Mouse (Mus musculus): Measurements from ENCODE around the gene Hcls1. TPM values are rescaled to one million over a fixed set of nuclear protein-coding genes. Genes with fewer than 3 reads are reported as not detected.

Gene Hcls1
- polyA plus RNA-seq, 2 experiments = 5.1 to 12.3 TPM

GRCm38 (mm10) chr16:36985636-36986042 is 50.9 kb downstream of the Hcls1 start:
- TF ChIP-seq CTCF (IDR thresholded peaks at IDR 0.05; ENCODE audit: low read depth) = no peak
- TF ChIP-seq EP300 (IDR thresholded peaks at IDR 0.05; ENCODE audit: low read depth) = no peak
- ATAC-seq (ENCODE audit: insufficient read depth) (0 out of 2 replicates have a peak, but pooled peaks have one; percentile 33), DNase-seq (ENCODE audit: low read depth in 3 of 3, low spot score in 3 of 3) (peak in 2 of 3 experiments; percentile 26 to 27)
- Histone ChIP-seq H3K36me3 (replicated peaks; ENCODE audit: control insufficient read depth, insufficient read depth, low read depth) (no peaks in the 10 kb centered on the region), H3K9ac (replicated peaks) (no peak overlapping the region), H3K4me2 (ENCODE audit: low read depth) (no peak overlapping the region), H3K4me3 (ENCODE audit: insufficient read depth in 1 of 2, low read depth in 2 of 2, low read length in 2 of 2) (no peak overlapping the region), H3K27me3 (ENCODE audit: control insufficient read depth, insufficient read depth, low read length) (no peaks in the 10 kb centered on the region), H3K9me3 (ENCODE audit: control insufficient read depth, low read length) (no peaks in the 10 kb centered on the region), H3K27ac (no peak overlapping the region), H3K4me1 (replicated peaks; ENCODE audit: control insufficient read depth in 2 of 2, insufficient read depth in 2 of 2, low read length in 1 of 2) (0 out of 4 replicates have a peak, but pooled peaks cover 0 to 2% of the 10 kb centered on the region in 2 experiments)
- whole genome bisulfite sequencing (ENCODE audit: insufficient replicate concordance) = 17% methylated on average over 5 of the region's 5 CpGs

DNA sequence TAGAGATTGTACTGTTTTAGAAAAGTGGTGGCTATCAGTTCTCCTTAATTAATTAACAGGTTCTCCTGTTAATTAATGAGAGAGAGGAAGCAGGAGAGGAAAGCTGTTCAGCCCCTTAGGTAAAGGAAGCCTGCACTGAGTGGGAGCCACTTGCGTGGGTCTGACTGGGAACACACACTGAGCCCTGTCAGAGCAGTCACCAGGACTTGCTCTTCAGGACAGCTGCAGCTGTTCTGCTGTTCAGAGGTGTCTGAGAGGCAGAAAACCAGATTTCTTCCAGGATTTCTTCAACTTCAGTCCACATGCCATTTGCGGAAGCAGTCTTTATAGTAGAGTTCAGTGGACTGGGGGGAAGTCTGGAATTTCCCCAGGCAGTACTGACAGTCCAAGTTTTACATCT is 52.6 kb downstream of the Hcls1 start:
- Histone ChIP-seq H3K27ac (no peak overlapping the region), H3K9me3 (ENCODE audit: control insufficient read depth, low read length) (no peaks in the 10 kb centered on the region), H3K4me3 (ENCODE audit: insufficient read depth in 1 of 2, low read depth in 2 of 2, low read length in 2 of 2) (no peak overlapping the region), H3K36me3 (replicated peaks; ENCODE audit: control insufficient read depth, insufficient read depth, low read depth) (no peaks in the 10 kb centered on the region), H3K4me2 (ENCODE audit: low read depth) (no peak overlapping the region), H3K9ac (replicated peaks) (no peak overlapping the region), H3K27me3 (ENCODE audit: control insufficient read depth, insufficient read depth, low read length) (no peaks in the 10 kb centered on the region), H3K4me1 (replicated peaks; ENCODE audit: control insufficient read depth in 2 of 2, insufficient read depth in 2 of 2, low read length in 1 of 2) (0 out of 4 replicates have a peak, but pooled peaks cover 0 to 2% of the 10 kb centered on the region in 2 experiments)
- 54% methylated on average over 2 of the region's 2 CpGs for WGBS (ENCODE audit: insufficient replicate concordance)
- no peak for DNase-seq (ENCODE audit: low read depth in 3 of 3, low spot score in 3 of 3)
- ATAC-seq (ENCODE audit: insufficient read depth) = no peak
- no peak for TF ChIP-seq EP300 (IDR thresholded peaks at IDR 0.05; ENCODE audit: low read depth)
- TF ChIP-seq CTCF (IDR thresholded peaks at IDR 0.05; ENCODE audit: low read depth) = no peak

DNA sequence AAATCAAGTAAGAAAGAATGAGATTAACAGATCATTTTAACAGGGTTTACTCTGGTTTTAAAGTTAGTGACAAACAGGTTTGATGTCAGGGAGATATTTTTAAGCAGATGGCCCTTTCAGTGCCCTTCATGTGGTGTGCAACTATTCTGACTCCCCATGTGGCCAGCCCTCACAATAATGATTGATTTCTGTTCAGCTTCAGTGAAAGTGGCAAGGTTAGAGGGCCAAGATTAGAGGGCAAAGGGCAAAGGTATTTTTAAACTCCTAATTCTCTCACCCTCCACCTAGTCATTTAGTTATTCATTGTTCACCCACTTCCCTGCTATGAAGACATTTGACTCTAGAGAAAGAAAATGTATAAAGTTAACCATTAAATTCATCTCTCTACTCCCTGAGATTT is 53.3 kb downstream of the Hcls1 start:
- TF ChIP-seq EP300 (IDR thresholded peaks at IDR 0.05; ENCODE audit: low read depth) (no peak), CTCF (IDR thresholded peaks at IDR 0.05; ENCODE audit: low read depth) (no peak)
- ATAC-seq (ENCODE audit: insufficient read depth) = no peak
- H3K4me2 ChIP-seq (ENCODE audit: low read depth) = no peak overlapping the region
- H3K9ac ChIP-seq (replicated peaks) = no peak overlapping the region
- H3K4me3 ChIP-seq (ENCODE audit: insufficient read depth in 1 of 2, low read depth in 2 of 2, low read length in 2 of 2) = no peak overlapping the region
- no peak for DNase-seq (ENCODE audit: low read depth in 3 of 3, low spot score in 3 of 3)
- H3K27ac ChIP-seq = no peak overlapping the region
- H3K9me3 ChIP-seq (ENCODE audit: control insufficient read depth, low read length) = no peaks in the 10 kb centered on the region
- H3K4me1 ChIP-seq (replicated peaks; ENCODE audit: control insufficient read depth in 2 of 2, insufficient read depth in 2 of 2, low read length in 1 of 2) = 0 out of 4 replicates have a peak, but pooled peaks cover 0 to 2% of the 10 kb centered on the region in 2 experiments
- no peaks in the 10 kb centered on the region for H3K27me3 ChIP-seq (ENCODE audit: control insufficient read depth, insufficient read depth, low read length)
- H3K36me3 ChIP-seq (replicated peaks; ENCODE audit: control insufficient read depth, insufficient read depth, low read depth) = no peaks in the 10 kb centered on the region

DNA sequence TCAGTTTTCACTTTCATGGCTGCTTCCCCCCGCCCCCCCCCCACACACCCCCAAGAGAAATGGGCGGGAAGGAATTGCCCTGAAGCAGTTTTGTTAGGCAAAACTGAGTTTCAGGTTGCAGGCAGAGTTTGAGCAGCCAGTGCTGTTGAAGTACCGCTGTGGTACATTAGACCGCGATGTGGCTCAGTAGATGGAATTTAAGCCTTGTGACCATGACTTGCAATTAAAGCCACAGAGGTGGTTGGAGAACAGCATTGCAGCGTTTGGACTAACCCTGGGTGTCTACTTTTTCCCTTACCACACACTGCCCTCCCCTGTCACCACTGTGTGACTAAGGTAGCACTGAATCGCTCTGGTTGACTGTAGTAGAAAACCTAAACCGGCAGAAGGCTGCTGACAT is 54.7 kb downstream of the Hcls1 start:
- Histone ChIP-seq H3K36me3 (replicated peaks; ENCODE audit: control insufficient read depth, insufficient read depth, low read depth) (no peaks in the 10 kb centered on the region), H3K4me2 (ENCODE audit: low read depth) (no peak overlapping the region), H3K4me1 (replicated peaks; ENCODE audit: control insufficient read depth in 2 of 2, insufficient read depth in 2 of 2, low read length in 1 of 2) (0 out of 4 replicates have a peak, but pooled peaks cover 0 to 2% of the 10 kb centered on the region in 2 experiments), H3K9ac (replicated peaks) (no peak overlapping the region), H3K27me3 (ENCODE audit: control insufficient read depth, insufficient read depth, low read length) (no peaks in the 10 kb centered on the region), H3K27ac (no peak overlapping the region), H3K9me3 (ENCODE audit: control insufficient read depth, low read length) (no peaks in the 10 kb centered on the region), H3K4me3 (ENCODE audit: insufficient read depth in 1 of 2, low read depth in 2 of 2, low read length in 2 of 2) (no peak overlapping the region)
- 59% methylated on average over 8 of the region's 8 CpGs for WGBS (ENCODE audit: insufficient replicate concordance)
- no peak for ATAC-seq (ENCODE audit: insufficient read depth)
- no peak for DNase-seq (ENCODE audit: low read depth in 3 of 3, low spot score in 3 of 3)
- TF ChIP-seq EP300 (IDR thresholded peaks at IDR 0.05; ENCODE audit: low read depth) (no peak), CTCF (IDR thresholded peaks at IDR 0.05; ENCODE audit: low read depth) (no peak)

DNA sequence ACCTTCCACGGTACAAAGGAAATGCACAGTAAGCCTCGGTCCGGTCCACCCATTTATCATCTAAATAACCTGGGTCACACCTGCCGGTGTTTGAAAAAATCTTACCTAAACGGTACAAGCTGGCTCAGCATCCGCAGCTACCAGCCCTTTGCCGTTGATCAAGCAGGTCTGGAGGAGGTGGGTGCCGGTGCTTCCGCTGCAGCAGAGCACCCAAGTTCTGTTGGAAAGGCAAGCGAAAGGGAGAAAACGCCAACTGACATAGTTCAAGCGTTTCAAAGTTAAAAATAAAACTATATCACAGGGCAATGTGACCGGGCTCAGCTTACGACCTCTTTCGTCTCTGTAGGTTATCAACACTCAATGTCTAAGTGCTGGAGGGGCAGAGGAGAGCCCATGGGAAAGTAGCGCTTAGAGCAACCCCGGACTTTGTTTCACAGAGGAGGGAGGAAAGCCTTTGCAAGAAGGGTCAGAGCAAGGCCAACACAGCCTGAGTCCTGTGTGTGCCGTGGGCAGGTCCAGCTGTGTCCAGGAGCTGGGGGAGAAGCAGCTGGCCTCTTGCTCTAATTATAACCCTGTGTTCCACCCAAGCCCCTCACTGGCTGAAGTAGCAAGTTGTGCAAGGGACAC is 55.3 kb downstream of the Hcls1 start, which contains the start of gene Fbxo40:
Fbxo40 (minus strand) TSS at position 469 of the 627 bp plus-strand sequence.
- DNase-seq (ENCODE audit: low read depth in 3 of 3, low spot score in 3 of 3) = no peak
- H3K27me3 ChIP-seq (ENCODE audit: control insufficient read depth, insufficient read depth, low read length) = no peaks in the 10 kb centered on the region
- H3K36me3 ChIP-seq (replicated peaks; ENCODE audit: control insufficient read depth, insufficient read depth, low read depth) = no peaks in the 10 kb centered on the region
- 0 out of 4 replicates have a peak, but pooled peaks cover 0 to 2% of the 10 kb centered on the region in 2 experiments for H3K4me1 ChIP-seq (replicated peaks; ENCODE audit: control insufficient read depth in 2 of 2, insufficient read depth in 2 of 2, low read length in 1 of 2)
- TF ChIP-seq EP300 (IDR thresholded peaks at IDR 0.05; ENCODE audit: low read depth) (no peak), CTCF (IDR thresholded peaks at IDR 0.05; ENCODE audit: low read depth) (no peak)
- WGBS (ENCODE audit: insufficient replicate concordance) = 71% methylated on average over 18 of the region's 18 CpGs
- no peaks in the 10 kb centered on the region for H3K9me3 ChIP-seq (ENCODE audit: control insufficient read depth, low read length)
- no peak within 1 kb of the TSS for H3K4me2 ChIP-seq (ENCODE audit: low read depth)
- H3K9ac ChIP-seq (replicated peaks) = no peak within 1 kb of the TSS
- H3K27ac ChIP-seq = no peak within 1 kb of the TSS
- no peak within 1 kb of the TSS for H3K4me3 ChIP-seq (ENCODE audit: insufficient read depth in 1 of 2, low read depth in 2 of 2, low read length in 2 of 2)
- ATAC-seq (ENCODE audit: insufficient read depth) = no peak
